Comparison of ENCODE assay signal across 23 mouse cellular contexts in the genomic region with DNA sequence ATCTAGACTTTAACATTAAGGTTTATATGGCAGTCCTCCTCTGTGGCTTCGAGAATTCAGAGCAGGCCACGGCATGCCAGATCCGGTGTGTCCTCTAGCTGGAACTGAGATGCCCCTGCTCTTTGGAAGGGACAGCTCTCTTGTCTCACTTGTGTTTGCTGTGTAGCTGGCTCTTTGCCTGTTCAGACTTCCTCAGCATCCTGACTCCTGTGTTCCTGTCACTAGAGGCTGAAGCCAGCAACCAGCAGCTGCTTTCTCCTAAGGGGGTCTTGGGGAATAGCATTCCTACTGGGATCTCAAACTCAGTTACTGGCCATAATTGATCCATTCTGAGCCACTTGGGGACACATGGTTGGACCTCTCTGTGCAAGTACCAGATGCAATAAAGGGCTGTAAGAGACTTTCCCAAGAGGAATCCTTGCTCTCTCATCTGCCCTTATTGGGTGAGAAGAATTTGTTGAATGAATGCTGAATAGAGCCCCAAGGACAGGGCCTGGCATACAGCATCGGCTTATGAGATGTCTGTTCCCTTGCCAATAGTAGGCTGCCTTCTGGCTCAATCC. TPM values are rescaled to one million over a fixed set of nuclear protein-coding genes. Genes with fewer than 3 reads are reported as not detected.
A peak's percentile ranks its signal among the peaks of the same experiment; 100 is the strongest.
DNase-seq lines count a peak whose midpoint lies in the region; ATAC-seq and TF ChIP-seq lines count a peak whose summit lies in the region.
"Had no signal": no experiment of that assay in that cellular context is flagged by ENCODE, and none has a peak within 500 bp of the region (broad histone marks: within the 10 kb centered on the region; RNA-seq: fewer than 3 reads in every experiment).

No protein-coding gene starts in this region.

- H3K4me3 ChIP-seq in heart, embryonic 12.5 days, result no peak overlapping the region
- no peak overlapping the region for H3K4me3 ChIP-seq in layer of hippocampus, adult 2 months
- H3K4me3 ChIP-seq: embryonic facial prominence, embryonic 15.5 days; erythroblast, embryonic 14.5 days; forebrain, embryonic 10.5 days; forebrain, embryonic 15.5 days; hindbrain, embryonic 15.5 days had no signal

- H3K27me3 ChIP-seq in heart, embryonic 12.5 days (replicated peaks), result no peaks in the 10 kb centered on the region
- H3K27me3 ChIP-seq: embryonic facial prominence, embryonic 15.5 days; forebrain, embryonic 15.5 days; hindbrain, embryonic 15.5 days had no signal

- WGBS in heart, embryonic 12.5 days, result 79% methylated on average over 4 of the region's 4 CpGs

- no peaks in the 10 kb centered on the region; the same call in 1 of the 2 replicates for H3K9me3 ChIP-seq in heart, embryonic 12.5 days (replicated peaks)
- H3K9me3 ChIP-seq: embryonic facial prominence, embryonic 15.5 days; forebrain, embryonic 10.5 days; forebrain, embryonic 15.5 days; G1E; hindbrain, embryonic 15.5 days had no signal

- no peak overlapping the region for H3K4me2 ChIP-seq in heart, embryonic 12.5 days
- H3K4me2 ChIP-seq: embryonic facial prominence, embryonic 15.5 days; forebrain, embryonic 15.5 days; hindbrain, embryonic 15.5 days had no signal

- peak; percentile 62 to 69 for DNase-seq in cerebellum, postnatal 10 days
- DNase-seq in cerebellum, adult 18-20 months, result no peak
- peak; percentile 10 for DNase-seq in heart, postnatal 4 days
- DNase-seq in layer of hippocampus, adult 2 months (ENCODE audit: low spot score in 2 of 2), result no peak
- DNase-seq in layer of hippocampus, adult 11-12 months (ENCODE audit: low spot score), result no peak
- peak; percentile 51 for DNase-seq in Muller cell, postnatal 12 days (ENCODE audit: inconsistent ontology term)
- no peak for DNase-seq in gastrocnemius, postnatal 36 days
- DNase-seq: adrenal gland, adult 2 months; adrenal gland, postnatal 25 days; B cell, adult 2 months; cerebellum, adult 11 months; cerebellum, adult 9-11 months; embryo, embryonic 11 days; gastrocnemius, postnatal 10 days; kidney, adult 11 months had no signal

- ATAC-seq in heart, embryonic 12.5 days (ENCODE audit: insufficient number of reproducible peaks, low FRiP score), result no peak
- ATAC-seq: CD4-positive, CD25-positive, alpha-beta regulatory T cell, adult 4 months; forebrain, embryonic 15.5 days had no signal

- H3K27ac ChIP-seq in heart, embryonic 12.5 days (ENCODE audit: poor library complexity, severe bottlenecking), result no peak overlapping the region
- peak overlapping the region; percentile 28; the same call in 1 of the 2 replicates for H3K27ac ChIP-seq in layer of hippocampus, adult 2 months
- H3K27ac ChIP-seq: embryonic facial prominence, embryonic 15.5 days; forebrain, embryonic 10.5 days; forebrain, embryonic 15.5 days; hindbrain, embryonic 15.5 days had no signal

- no peak overlapping the region for H3K9ac ChIP-seq in heart, embryonic 12.5 days
- H3K9ac ChIP-seq: embryonic facial prominence, embryonic 15.5 days; forebrain, embryonic 15.5 days; hindbrain, embryonic 15.5 days had no signal

- intact Hi-C loops in gastrocnemius, postnatal 36 days (cut with DNase I), result no loop called here

- H3K4me1 ChIP-seq in heart, embryonic 12.5 days (replicated peaks), result peaks cover 8% of the 10 kb centered on the region
- H3K4me1 ChIP-seq: embryonic facial prominence, embryonic 15.5 days had no signal

- H3K36me3 ChIP-seq in heart, embryonic 12.5 days, result no peaks in the 10 kb centered on the region
- H3K36me3 ChIP-seq: embryonic facial prominence, embryonic 15.5 days; forebrain, embryonic 10.5 days; forebrain, embryonic 15.5 days; G1E; hindbrain, embryonic 15.5 days had no signal

- TF ChIP-seq CTCF in layer of hippocampus, adult 2 months (conservative IDR thresholded peaks at IDR 0.05), result no peak

RNA-seq across cellular contexts. Expression of gene Scand1, which starts 36.9 kb away (rescaled TPM):
- 10 to 100 TPM; 84.4 to 88.3 TPM for total RNA-seq in heart, postnatal 4 days (2021)
- 77.2 and 79.9 TPM in 2 replicates for polyA plus RNA-seq in heart, embryonic 12.5 days (2016; fragmentation: Nextera tagmentation; extraction: Ambion mirVana)
- total RNA-seq in layer of hippocampus, adult 2 months (2021), result 10 to 100 TPM; 86.5 to 97.6 TPM
- total RNA-seq in gastrocnemius, postnatal 36 days (2021), result 10 to 100 TPM; 51.6 to 57.5 TPM

RNA-seq across cellular contexts. Expression of gene Cnbd2, which starts 37.3 kb away (rescaled TPM):
- 1 to 10 TPM in 1 of 2 experiments, under 1 TPM in 1; 0.88 to 1.5 TPM for total RNA-seq in heart, postnatal 4 days (2021)
- polyA plus RNA-seq in heart, embryonic 12.5 days (2016; fragmentation: Nextera tagmentation; extraction: Ambion mirVana), result 2.9 and 3.3 TPM in 2 replicates
- total RNA-seq in layer of hippocampus, adult 2 months (2021), result 1 to 10 TPM; 5.1 to 5.4 TPM
- 1 to 10 TPM in 1 of 2 experiments, under 1 TPM in 1; 0.54 to 1.1 TPM for total RNA-seq in gastrocnemius, postnatal 36 days (2021)
- polyA plus RNA-seq: erythroblast, embryonic 14.5 days had no signal

Comparison
In these comparisons a context has a peak if more than half of its experiments do, and no peak if none do; other contexts are left out.
1. DNase-seq: peak in cerebellum, postnatal 10 days (2 of 2), heart, postnatal 4 days (single experiment) and Muller cell, postnatal 12 days (single experiment); none in cerebellum, adult 18-20 months (0 of 2), layer of hippocampus, adult 2 months (0 of 2), layer of hippocampus, adult 11-12 months (single experiment) and gastrocnemius, postnatal 36 days (0 of 2).